Mouse (Mus musculus) heart, adult 18-20 months (tissue): ENCODE measurements at regions not wholly inside any gene's neighbourhood (a gene's known extent, or its start where the extent isn't known, plus 50 kb on each side); places are given as distances from the start of the nearest gene placed in this dataset.

Experiments used
- DNase-seq, 2 experiments: peaks; one replicate each; pipeline ENCODE4 v3.0.0; 2021 to 2022; ENCODE audit warnings: mixed read lengths in 1 of 2

- DNase-seq: no peak
These were observed 583.1 kb upstream of the Kdm8 start for GRCm38 (mm10) chr7:124861397-124861796.

- DNase-seq: peak; percentile 49 to 73
These were observed 576.3 kb upstream of the Kdm8 start for GRCm38 (mm10) chr7:124868133-124868603.

GRCm38 (mm10) chr7:124868621-124869020 is 575.9 kb upstream of the Kdm8 start:
- no peak for DNase-seq

GRCm38 (mm10) chr7:124880771-124881170 is 563.7 kb upstream of the Kdm8 start:
- no peak for DNase-seq

- peak in 1 of 2 experiments; percentile 11 for DNase-seq
These were observed 537.2 kb upstream of the Kdm8 start for GRCm38 (mm10) chr7:124907233-124907632.

GRCm38 (mm10) chr7:124907662-124908296 is 536.7 kb upstream of the Kdm8 start:
- DNase-seq: no peak

GRCm38 (mm10) chr7:124914061-124914460 is 530.4 kb upstream of the Kdm8 start:
- no peak for DNase-seq

- DNase-seq: no peak
These were observed 530.0 kb upstream of the Kdm8 start for GRCm38 (mm10) chr7:124914479-124914878.

- DNase-seq: no peak
These were observed 529.5 kb upstream of the Kdm8 start for GRCm38 (mm10) chr7:124914972-124915371.

GRCm38 (mm10) chr7:124915637-124916036 is 528.8 kb upstream of the Kdm8 start:
- DNase-seq: no peak

- peak in 1 of 2 experiments; percentile 19 for DNase-seq
These were observed 526.8 kb upstream of the Kdm8 start for GRCm38 (mm10) chr7:124917606-124918120.

- DNase-seq: no peak
These were observed 521.7 kb upstream of the Kdm8 start for GRCm38 (mm10) chr7:124922806-124923205.

- no peak for DNase-seq
These were observed 510.9 kb upstream of the Kdm8 start for GRCm38 (mm10) chr7:124933573-124933972.

- no peak for DNase-seq
These were observed 505.1 kb upstream of the Kdm8 start for GRCm38 (mm10) chr7:124939357-124939756.

- no peak for DNase-seq
These were observed 502.9 kb upstream of the Kdm8 start for GRCm38 (mm10) chr7:124941527-124941926.

GRCm38 (mm10) chr7:124946424-124946823 is 498.1 kb upstream of the Kdm8 start:
- DNase-seq: no peak

GRCm38 (mm10) chr7:124957329-124957728 is 487.1 kb upstream of the Kdm8 start:
- no peak for DNase-seq

GRCm38 (mm10) chr7:124974870-124975488 is 469.5 kb upstream of the Kdm8 start:
- no peak for DNase-seq

GRCm38 (mm10) chr7:124989456-124989855 is 455.0 kb upstream of the Kdm8 start:
- DNase-seq: peak in 1 of 2 experiments; percentile 7

GRCm38 (mm10) chr7:124990695-124991094 is 453.8 kb upstream of the Kdm8 start:
- no peak for DNase-seq

- peak in 1 of 2 experiments; percentile 3 for DNase-seq
These were observed 447.9 kb upstream of the Kdm8 start for GRCm38 (mm10) chr7:124996538-124996937.

- DNase-seq: no peak
These were observed 443.8 kb upstream of the Kdm8 start for GRCm38 (mm10) chr7:125000669-125001068.

- DNase-seq: no peak
These were observed 438.8 kb upstream of the Kdm8 start for GRCm38 (mm10) chr7:125005638-125006037.

- DNase-seq: no peak
These were observed 425.2 kb upstream of the Kdm8 start for GRCm38 (mm10) chr7:125019259-125019658.
